Mouse (Mus musculus): ENCODE data around the gene Rbm47. TPM values are rescaled to one million over a fixed set of nuclear protein-coding genes. Genes with fewer than 3 reads are reported as not detected.

Rbm47 gene
- 0.40 and 0.98 TPM in 2 replicates for polyA plus RNA-seq (2012; rRNA removed)

GRCm38 (mm10) chr5:66173018-66173417, at the start of gene Rbm47:
TSS of gene Rbm47 (minus strand) at chr5:66173118.

GRCm38 (mm10) chr5:66004134-66004925, 168.6 kb downstream of the Rbm47 start, which contains the start of gene 9130230L23Rik:
TSS of gene 9130230L23Rik (minus strand) at chr5:66004285.

Other genes with a start within 250 kb of the Rbm47 start
- gene Chrna9, start 238.2 kb downstream of the Rbm47 start, polyA plus RNA-seq (2012; rRNA removed): 0.06 and 0.63 TPM in 2 replicates
- gene 9130230L23Rik, start 168.8 kb downstream of the Rbm47 start, polyA plus RNA-seq (2012; rRNA removed): 0.03 TPM in 1 of 2 replicates, not detected in the other
- gene Nsun7, start 86.8 kb upstream of the Rbm47 start, polyA plus RNA-seq (2012; rRNA removed): 7.1 and 7.5 TPM in 2 replicates